Mouse (Mus musculus) activated CD4-positive, CD25-positive, alpha-beta regulatory T cell, adult 4 months (primary cell): ENCODE measurements around the gene Vasn. TPM values are rescaled to one million over a fixed set of nuclear protein-coding genes. Genes with fewer than 3 reads are reported as not detected.
"Not testable (repeated sequence)": the region's sequence is repeated elsewhere in the genome, so short reads cannot be mapped to it uniquely, and the experiment has no call there.

Experiments
- ATAC-seq: one replicate; pipeline ENCODE4 v1.8.0; 2017
- polyA plus RNA-seq, 2 experiments: library from polyadenylated mRNA; unstranded; fragments of 100-300 nt; shearing (Covaris generic); gene quantifications; one replicate each; pipeline ENCODE4 v1.2.1; 2017

Vasn gene
- polyA plus RNA-seq, 2 experiments from 2014 or later, result 0.79 to 1.1 TPM

DNA sequence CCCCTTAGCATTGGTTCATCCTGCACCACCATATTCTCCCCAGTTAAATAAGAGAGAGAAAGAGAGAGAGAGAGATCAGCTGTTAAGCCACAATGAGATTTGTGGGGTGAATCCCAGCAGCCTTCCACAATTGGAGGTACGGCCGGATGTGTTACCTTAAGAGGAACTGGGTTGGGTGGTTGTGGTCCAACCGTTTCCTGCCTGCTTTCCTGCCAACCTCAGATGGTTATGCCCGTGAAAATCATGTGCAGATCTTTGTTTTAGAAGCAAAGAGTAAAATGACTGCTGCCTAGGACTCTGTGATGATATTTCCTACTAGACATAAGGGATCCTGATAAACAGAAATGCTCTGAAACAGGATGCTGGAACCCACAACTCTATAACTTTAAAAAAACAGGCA is 34.4 kb downstream of the Vasn start:
- peak; percentile 93 for ATAC-seq

DNA sequence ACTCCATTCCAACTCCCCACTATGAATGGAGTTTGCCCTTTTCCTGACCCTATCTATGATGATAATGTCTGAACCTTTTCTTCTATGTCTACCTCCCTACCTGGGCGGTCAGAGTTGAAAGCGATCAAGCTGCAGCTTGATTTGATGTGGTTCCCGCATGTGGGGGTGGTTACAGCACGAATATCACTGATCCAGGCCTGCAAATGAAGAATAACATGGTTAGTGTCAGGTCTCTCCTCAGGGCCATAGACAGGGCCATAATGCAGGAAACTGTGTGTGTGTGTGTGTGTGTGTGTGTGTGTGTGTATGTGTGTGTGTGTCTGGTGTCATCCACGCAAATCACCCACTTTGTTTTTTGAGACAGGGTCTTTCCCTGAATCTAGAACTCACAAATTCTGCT is 37.1 kb downstream of the Vasn start:
- ATAC-seq, result no peak

DNA sequence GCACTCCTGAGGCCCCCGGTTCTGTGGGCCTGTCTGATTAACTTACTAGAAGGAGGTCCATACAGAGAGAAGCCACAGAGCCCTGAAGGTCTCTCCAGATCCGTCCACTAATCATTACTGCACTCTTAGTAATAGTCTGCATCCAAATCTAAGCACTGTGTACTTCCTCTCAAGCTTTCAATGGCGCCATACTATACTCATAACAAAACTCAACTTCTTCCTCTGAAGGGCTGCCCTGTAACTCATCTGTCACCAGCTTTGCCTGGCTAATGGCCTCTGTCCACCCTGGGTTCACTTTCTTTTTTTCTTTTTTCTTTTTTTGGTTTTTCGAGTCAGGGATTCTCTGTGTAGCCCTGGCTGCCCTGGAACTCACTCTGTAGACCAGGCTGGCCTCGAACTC is 38.3 kb downstream of the Vasn start:
- no peak for ATAC-seq

DNA sequence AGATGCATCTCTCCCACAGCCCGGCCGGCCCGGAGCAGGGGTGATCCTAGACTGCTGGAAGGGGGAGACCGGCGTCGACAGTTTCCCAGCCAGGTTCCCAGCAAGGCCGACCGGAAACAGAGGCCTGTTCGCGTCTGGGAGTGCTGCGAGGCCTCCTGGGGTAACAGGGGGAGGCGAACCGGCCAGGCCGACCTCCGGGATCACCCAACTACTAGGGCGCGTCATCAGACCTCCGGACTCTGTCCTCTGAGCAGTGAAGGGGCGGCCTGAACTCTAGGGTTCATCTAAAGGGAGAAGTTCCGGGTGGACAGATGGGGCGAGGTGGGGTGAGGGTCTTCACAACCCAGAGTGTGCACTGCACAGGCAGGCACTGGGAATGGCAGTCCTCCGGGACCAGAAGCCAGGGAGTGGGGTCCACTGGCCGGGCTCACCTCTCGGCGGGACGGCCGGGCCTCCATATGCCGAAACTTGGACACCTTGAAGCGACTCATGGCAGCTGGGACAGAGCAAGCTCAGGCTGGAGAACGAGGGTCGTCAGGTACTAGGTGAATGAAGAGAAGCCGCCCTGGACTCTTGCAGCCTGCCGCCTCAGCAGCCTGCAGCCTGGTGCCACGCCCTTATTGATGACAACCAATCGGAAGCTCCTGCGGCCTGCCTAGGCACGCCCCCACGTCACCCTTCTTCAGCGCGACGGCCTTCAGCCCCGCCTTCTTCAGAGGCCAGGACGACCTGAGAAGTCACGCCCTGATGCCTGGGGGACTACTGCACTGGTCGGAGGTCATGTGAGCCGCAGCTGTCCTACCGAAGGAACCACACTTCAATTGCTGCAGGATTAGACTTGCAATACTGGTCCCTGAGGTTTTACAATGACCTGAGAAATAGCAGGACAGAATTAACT is 39.6 kb downstream of the Vasn start, which contains the start of gene Coro7:
TSS of gene Coro7 (minus strand) at position 657 of the 898 bp plus-strand sequence.
- ATAC-seq, result peak; percentile 80

DNA sequence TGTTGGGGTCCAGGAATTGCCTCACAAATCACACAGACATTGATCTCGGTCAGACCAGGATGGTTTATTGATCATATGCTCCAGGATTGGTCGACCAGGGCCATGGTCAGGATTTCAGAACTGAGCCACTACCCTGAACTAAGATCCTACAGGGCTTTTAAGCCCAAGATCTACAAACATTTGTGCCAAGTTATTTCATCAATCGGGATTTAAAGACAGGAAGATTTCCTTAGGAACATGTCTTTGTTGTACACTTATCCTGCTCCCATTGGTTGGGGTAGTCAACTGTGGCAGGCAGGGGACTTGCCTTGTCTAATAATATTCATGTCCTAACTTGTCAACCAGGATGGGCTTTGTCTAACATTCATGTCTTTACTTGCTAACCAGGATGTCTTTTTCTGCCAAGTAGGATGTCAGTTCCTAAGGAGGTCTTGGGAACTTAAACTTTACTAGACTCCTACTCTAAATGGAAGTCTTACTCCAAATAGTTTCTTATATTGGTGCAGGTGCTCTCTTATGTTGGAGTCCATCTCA is 41.2 kb downstream of the Vasn start:
- ATAC-seq, result not testable (repeated sequence)

DNA sequence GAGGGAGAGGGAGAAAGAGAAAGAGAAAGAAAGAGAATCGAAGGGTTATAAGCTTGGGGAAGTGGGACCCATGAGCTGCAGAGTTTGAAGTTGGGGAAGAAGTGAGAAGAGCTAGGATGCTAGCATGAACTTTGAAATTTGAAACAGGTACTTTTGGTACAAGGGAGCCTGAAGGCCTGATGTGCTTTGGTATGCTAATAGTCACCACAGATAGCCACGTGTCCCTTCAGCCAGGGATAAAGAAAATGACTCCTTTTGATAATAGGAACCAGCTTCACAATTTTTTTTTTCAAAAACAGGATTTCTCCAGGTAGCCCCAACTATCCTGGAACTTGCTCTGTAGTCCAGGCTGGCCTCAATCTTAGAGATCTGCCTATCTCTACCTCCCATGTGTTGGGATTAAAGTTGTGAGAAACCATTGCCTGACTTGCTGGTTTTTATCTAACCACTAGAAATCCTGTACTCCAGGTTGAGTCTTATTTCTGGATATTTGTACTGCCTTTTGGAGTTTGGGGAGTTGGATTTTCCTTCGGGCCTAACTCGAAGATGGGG is 43.0 kb downstream of the Vasn start:
- ATAC-seq, result no peak

DNA sequence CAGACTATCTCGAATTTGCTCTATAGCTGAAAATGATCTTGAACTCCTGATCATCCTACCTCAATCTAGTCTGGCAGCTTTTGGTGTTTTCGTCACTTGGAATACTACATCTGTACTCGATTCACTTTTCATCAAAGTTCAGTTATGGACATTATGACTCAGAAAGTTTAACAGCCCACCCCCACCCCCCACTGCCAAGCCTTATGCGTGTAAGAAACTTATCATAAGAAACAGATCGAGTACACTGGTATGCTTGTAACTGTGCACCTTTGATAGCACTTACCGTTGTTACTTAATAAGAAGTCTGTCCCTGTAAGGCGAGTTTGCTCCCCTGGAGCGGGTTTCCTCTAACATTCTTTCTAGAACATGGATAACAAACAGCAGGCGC is 43.4 kb downstream of the Vasn start:
- no peak for ATAC-seq

DNA sequence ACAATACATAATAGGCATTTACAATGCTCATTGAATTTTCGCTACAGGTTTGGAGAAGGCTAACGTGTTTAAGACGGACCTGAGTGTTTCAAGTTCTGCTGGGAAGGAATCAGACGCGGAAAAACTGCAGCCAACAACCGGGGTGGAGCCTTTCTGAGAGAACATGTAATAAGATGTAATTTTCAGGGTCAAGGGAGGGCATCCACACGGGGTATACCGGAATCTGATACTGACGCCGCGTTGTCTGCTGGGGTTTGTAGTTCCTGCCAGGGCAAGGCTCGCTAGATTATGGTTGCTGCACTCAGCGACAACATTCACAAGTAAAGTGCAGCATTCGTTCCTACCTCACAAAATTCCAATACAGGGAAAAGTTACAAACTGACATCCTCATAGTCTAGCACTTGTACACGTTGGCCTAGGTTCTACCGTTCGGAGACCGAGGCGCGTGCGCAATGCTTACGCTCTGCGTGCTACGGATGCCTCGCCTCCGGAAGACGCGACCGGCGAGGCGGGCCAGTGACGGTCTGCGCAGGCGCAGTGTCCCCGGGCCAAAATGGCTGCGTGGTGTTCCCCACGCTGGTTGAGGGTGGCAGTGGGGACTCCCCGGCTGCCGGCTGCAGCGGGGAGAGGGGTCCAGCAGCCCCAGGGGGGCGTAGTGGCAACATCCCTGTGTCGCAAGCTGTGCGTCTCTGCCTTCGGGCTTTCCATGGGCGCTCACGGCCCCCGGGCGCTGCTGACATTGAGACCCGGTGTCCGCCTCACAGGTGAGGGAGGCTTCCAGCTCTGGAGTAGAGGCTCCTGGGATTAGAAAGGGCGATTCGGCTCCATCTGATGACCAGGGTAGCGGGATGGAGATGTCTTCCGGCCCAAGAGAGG is 44.1 kb downstream of the Vasn start:
- ATAC-seq, result peak; percentile 81

DNA sequence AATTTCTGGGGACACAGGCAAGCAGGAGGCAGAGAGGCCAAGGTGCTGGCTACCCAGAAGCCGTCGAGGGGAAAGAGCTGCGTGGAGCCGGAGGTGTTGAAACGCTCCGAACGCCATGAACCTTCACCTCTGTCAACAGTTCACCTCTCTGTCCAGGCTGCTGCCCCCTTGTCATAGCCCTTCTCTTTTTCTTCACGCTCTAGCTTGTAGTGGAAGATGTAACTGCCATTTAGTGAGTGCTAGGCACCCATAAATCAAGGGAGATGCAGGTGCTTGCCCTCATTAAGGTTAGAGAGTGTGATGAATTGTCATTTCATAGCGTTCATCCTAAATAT is 44.7 kb downstream of the Vasn start:
- no peak for ATAC-seq

DNA sequence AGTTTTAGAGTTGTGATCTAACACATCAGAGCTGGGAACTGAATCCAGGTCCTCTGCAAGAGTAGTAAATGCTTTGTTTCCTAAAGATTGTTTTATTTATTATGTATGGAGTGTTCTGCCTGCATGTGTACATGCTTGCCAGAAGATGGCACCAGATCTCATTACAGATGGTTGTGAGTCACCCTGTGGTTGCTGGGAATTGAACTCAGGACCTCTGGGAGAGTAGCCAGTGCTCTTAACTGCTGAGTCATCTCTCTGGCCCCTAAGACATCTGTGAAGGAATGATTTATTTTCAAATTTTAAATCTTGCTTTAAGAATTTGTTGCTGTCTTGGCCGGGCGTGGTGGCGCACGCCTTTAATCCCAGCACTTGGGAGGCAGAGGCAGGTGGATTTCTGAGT is 49.6 kb downstream of the Vasn start:
- not testable (repeated sequence) for ATAC-seq

Other genes starting within 250 kb of the Vasn start
- gene Adcy9, start 219.4 kb upstream of the Vasn start, polyA plus RNA-seq, result under 1 TPM; 0.36 to 0.40 TPM
- 1 to 10 TPM in 1 of 2 experiments, under 1 TPM in 1; 0.20 to 1.9 TPM for gene Srl, start 98.1 kb upstream of the Vasn start, polyA plus RNA-seq
- gene Tfap4, start 80.1 kb upstream of the Vasn start, polyA plus RNA-seq, result 1 to 10 TPM; 4.1 to 6.2 TPM
- gene Glis2, start 45.2 kb upstream of the Vasn start, polyA plus RNA-seq, result under 1 TPM in 1 of 2 experiments, not detected in 1; 0.71 TPM
- gene Pam16, start 15.0 kb upstream of the Vasn start, polyA plus RNA-seq, result 10 to 100 TPM; 30.5 to 37.9 TPM
- gene Dnaja3, start within 50 bp of the Vasn start, polyA plus RNA-seq, result 10 to 100 TPM; 17.3 to 22.8 TPM
- gene Coro7, start 39.8 kb downstream of the Vasn start, polyA plus RNA-seq, result 100 to 1,000 TPM in 1 of 2 experiments, 10 to 100 TPM in 1; 98.7 to 102 TPM
- gene Nmral1, start 79.4 kb downstream of the Vasn start, polyA plus RNA-seq, result 10 to 100 TPM; 17.9 to 18.3 TPM
- 100 to 1,000 TPM; 121 to 122 TPM for gene Hmox2, start 86.4 kb downstream of the Vasn start, polyA plus RNA-seq
- gene Cdip1, start 150.4 kb downstream of the Vasn start, polyA plus RNA-seq, result 10 to 100 TPM; 27.3 to 27.6 TPM
- gene 4930562C15Rik, start 195.5 kb downstream of the Vasn start, polyA plus RNA-seq, result 1 to 10 TPM in 1 of 2 experiments, under 1 TPM in 1; 0.88 to 1.4 TPM
- gene Ubald1, start 240.4 kb downstream of the Vasn start, polyA plus RNA-seq, result 10 to 100 TPM; 26.7 to 26.8 TPM
- gene Mgrn1, start 246.3 kb downstream of the Vasn start, polyA plus RNA-seq, result 10 to 100 TPM; 25.9 to 33.6 TPM